Mouse (Mus musculus): ENCODE measurements around the gene Gm20388. TPM values are rescaled to one million over a fixed set of nuclear protein-coding genes. Genes with fewer than 3 reads are reported as not detected.

Gene Gm20388
- polyA plus RNA-seq, 1 experiment from 2014 or later = 7.4 TPM

DNA sequence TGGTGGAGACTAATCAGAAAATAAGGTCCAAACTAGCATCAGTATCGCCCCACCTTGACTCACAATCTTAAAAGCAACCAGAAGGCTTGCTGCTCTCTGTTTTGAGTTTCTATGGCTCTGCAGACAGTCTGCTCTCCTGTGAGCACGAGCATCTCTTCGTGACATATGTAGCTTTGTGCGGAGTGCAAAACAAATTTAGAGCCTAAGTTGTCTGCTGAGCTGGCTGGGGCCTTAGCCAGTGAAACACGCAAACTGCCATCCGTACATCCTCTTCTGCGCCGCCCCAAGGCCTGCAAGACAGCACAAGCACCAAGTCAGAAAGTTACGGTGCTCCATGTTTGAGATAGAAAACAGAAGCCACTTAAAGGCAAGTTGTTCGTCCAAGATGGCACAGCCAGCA is 3814.1 kb downstream of the Gm20388 start:
- no peak overlapping the region for H3K27ac ChIP-seq (ENCODE audit: low read length)
- H3K4me1 ChIP-seq (ENCODE audit: control insufficient read depth, insufficient read depth, low read length) = peaks cover 24% of the 10 kb centered on the region
- H3K9me3 ChIP-seq (replicated peaks; ENCODE audit: control insufficient read depth, low read length) = no peaks in the 10 kb centered on the region
- no peak overlapping the region for H3K9ac ChIP-seq (ENCODE audit: low read length)
- H3K4me2 ChIP-seq (ENCODE audit: low read depth, low read length) = no peak overlapping the region
- no peaks in the 10 kb centered on the region for H3K27me3 ChIP-seq (ENCODE audit: control insufficient read depth, insufficient read depth, low read length)
- H3K4me3 ChIP-seq (replicated peaks; ENCODE audit: low read length) = no peak overlapping the region
- ATAC-seq (ENCODE audit: insufficient read depth, low FRiP score) = no peak
- H3K36me3 ChIP-seq (ENCODE audit: control insufficient read depth, insufficient read depth, low read length) = no peaks in the 10 kb centered on the region
- 91% methylated on average over 10 of the region's 10 CpGs for WGBS

DNA sequence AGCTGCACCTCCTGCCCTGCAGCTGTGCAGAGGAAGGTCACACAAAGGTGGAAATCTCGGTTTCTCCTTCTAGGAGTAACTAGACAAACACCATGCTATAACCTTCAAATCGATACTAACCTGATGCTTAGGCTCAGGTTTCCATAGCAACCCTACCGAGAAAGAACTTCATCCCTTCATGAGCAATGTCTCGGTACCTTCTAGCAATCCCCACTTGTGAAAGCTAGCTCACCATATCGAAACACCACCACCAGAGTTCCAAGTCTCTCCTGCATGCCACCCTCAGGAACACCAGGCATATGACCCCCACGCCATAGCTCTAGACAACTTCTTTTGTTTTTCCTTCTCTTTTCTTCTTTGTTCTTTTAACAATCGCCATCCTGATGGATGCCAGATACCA is 3814.6 kb downstream of the Gm20388 start:
- Histone ChIP-seq H3K4me3 (replicated peaks; ENCODE audit: low read length) (no peak overlapping the region), H3K27me3 (ENCODE audit: control insufficient read depth, insufficient read depth, low read length) (no peaks in the 10 kb centered on the region), H3K9ac (ENCODE audit: low read length) (no peak overlapping the region), H3K4me2 (ENCODE audit: low read depth, low read length) (no peak overlapping the region), H3K4me1 (ENCODE audit: control insufficient read depth, insufficient read depth, low read length) (peaks cover 29% of the 10 kb centered on the region), H3K9me3 (replicated peaks; ENCODE audit: control insufficient read depth, low read length) (no peaks in the 10 kb centered on the region), H3K36me3 (ENCODE audit: control insufficient read depth, insufficient read depth, low read length) (no peaks in the 10 kb centered on the region), H3K27ac (ENCODE audit: low read length) (no peak overlapping the region)
- no peak for ATAC-seq (ENCODE audit: insufficient read depth, low FRiP score)
- 72% methylated on average over 7 of the region's 7 CpGs for WGBS

DNA sequence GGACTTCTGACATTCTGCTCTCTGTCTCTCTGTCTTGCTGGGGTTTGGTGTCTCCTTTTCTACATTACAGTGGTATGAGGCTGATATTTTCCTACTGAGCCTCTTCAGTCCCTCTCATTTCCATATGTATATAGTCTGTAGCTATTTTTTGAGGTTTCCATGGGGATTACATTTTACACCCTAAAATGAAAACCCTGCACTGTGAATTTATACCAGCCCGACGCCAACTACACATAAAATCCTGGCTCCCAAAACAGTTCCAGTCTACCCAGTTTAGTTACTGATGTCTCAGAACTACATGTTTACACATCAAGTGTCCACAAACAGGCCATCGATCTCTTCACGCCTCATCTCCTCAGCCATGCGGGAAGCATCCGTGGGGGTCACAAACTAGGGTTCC is 3816.1 kb downstream of the Gm20388 start:
- H3K4me3 ChIP-seq (replicated peaks; ENCODE audit: low read length) = no peak overlapping the region
- H3K4me1 ChIP-seq (ENCODE audit: control insufficient read depth, insufficient read depth, low read length) = peaks cover 18% of the 10 kb centered on the region
- H3K36me3 ChIP-seq (ENCODE audit: control insufficient read depth, insufficient read depth, low read length) = no peaks in the 10 kb centered on the region
- H3K9ac ChIP-seq (ENCODE audit: low read length) = no peak overlapping the region
- WGBS = 82% methylated on average over 6 of the region's 6 CpGs
- H3K9me3 ChIP-seq (replicated peaks; ENCODE audit: control insufficient read depth, low read length) = no peaks in the 10 kb centered on the region
- H3K27me3 ChIP-seq (ENCODE audit: control insufficient read depth, insufficient read depth, low read length) = no peaks in the 10 kb centered on the region
- no peak for ATAC-seq (ENCODE audit: insufficient read depth, low FRiP score)
- no peak overlapping the region for H3K4me2 ChIP-seq (ENCODE audit: low read depth, low read length)
- H3K27ac ChIP-seq (ENCODE audit: low read length) = no peak overlapping the region

DNA sequence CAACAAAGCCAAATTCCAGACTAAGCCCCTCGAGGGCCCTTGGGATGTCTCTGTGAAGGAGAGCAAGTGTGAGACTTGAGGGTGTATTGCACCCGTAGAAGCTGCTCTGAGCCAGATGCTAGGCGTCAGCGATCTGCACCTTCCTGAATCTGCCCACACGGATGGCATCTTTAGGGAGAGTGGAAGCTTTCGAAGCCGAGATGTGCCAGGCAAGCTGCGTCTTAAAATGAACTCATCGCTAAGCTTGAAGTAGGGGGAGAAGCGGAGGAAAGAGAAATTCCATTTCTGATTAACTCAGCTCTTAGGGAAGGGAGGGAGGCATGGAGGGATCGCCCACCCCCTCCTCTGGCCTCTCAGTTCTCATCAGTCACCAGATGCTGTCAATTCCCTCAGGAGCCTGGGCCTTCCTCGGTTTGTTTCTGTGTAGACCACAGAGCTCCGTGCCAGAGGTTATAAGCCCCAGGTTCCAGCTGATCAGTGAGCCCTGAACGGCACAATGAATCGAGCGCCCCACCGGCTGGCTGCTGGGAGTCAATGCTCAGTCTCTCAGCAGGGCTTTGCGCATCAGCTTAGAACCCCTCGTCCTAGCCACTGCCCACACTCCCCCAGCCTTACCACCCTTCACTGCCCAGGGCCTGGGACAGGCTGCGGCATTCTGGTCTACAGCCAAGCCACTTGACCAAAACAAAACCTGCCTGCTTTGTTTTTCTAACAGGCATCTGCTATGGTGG is 3818.6 kb downstream of the Gm20388 start:
- Histone ChIP-seq H3K4me2 (ENCODE audit: low read depth, low read length) (peak overlapping the region; percentile 36), H3K27me3 (ENCODE audit: control insufficient read depth, insufficient read depth, low read length) (no peaks in the 10 kb centered on the region), H3K4me3 (replicated peaks; ENCODE audit: low read length) (peak overlapping the region; percentile 2; the same call in 1 of the 2 replicates), H3K36me3 (ENCODE audit: control insufficient read depth, insufficient read depth, low read length) (no peaks in the 10 kb centered on the region), H3K9me3 (replicated peaks; ENCODE audit: control insufficient read depth, low read length) (no peaks in the 10 kb centered on the region), H3K4me1 (ENCODE audit: control insufficient read depth, insufficient read depth, low read length) (peaks cover 22% of the 10 kb centered on the region), H3K27ac (ENCODE audit: low read length) (no peak overlapping the region), H3K9ac (ENCODE audit: low read length) (peak overlapping the region; percentile 8; the same call in 1 of the 2 replicates)
- ATAC-seq (ENCODE audit: insufficient read depth, low FRiP score) = no peak
- WGBS = 17% methylated on average over 20 of the region's 20 CpGs

DNA sequence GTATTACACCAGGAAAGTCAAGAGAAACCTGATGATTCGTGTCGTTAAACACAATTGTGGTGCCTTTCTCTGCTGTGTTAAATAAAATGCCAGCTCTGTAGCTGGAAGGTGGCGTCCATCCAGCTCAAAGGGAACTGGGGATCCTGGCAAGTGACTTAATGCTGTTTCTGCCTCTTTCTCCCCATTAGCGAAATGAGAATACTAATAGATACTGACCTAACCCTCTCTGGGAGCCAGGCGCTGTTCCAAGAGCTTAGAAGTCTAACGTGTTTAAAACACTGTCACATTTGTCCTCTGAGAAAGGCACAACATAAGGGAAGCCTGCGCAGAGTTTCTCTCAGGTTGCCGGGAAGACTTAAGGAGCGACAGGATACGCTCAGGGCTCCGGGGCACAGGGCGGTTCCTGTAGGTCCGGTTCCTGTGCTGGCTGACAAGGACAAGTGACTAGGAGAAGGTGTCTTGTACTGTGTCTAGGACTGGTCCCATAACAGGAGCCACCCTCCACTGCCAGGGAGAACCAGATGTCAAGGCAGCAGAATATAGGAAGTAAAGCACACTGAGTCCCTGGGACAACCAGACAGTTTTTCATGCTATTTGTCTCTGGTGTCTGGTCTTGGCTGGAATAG is 3819.3 kb downstream of the Gm20388 start:
- H3K27ac ChIP-seq (ENCODE audit: low read length) = peak overlapping the region; percentile 2; the same call in 1 of the 2 replicates
- H3K4me3 ChIP-seq (replicated peaks; ENCODE audit: low read length) = no peak overlapping the region
- 41% methylated on average over 13 of the region's 13 CpGs for WGBS
- peaks cover 22% of the 10 kb centered on the region for H3K4me1 ChIP-seq (ENCODE audit: control insufficient read depth, insufficient read depth, low read length)
- no peak for ATAC-seq (ENCODE audit: insufficient read depth, low FRiP score)
- H3K9me3 ChIP-seq (replicated peaks; ENCODE audit: control insufficient read depth, low read length) = no peaks in the 10 kb centered on the region
- H3K4me2 ChIP-seq (ENCODE audit: low read depth, low read length) = peak overlapping the region; percentile 36
- H3K27me3 ChIP-seq (ENCODE audit: control insufficient read depth, insufficient read depth, low read length) = no peaks in the 10 kb centered on the region
- H3K36me3 ChIP-seq (ENCODE audit: control insufficient read depth, insufficient read depth, low read length) = no peaks in the 10 kb centered on the region
- peak overlapping the region; percentile 8; the same call in 1 of the 2 replicates for H3K9ac ChIP-seq (ENCODE audit: low read length)

DNA sequence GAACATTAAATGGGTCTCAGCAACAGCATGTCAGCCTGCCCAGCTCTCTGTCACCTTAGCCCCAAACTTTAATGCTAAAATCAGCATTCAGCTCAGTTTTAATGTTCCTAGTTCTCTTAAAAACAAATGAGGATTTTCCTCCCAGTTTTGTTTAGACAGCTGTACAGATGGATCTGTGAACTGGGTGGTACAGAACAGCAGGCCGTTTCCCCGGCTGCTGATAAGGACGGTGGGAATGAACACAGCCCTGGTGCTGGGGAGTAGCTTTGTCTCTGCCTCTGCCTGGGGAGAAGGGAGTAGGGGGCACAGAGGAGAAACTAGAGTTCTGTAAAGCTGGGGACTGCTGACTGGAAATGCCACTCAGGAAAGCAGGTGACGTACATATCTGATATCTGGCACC is 3821.7 kb downstream of the Gm20388 start:
- Histone ChIP-seq H3K9me3 (replicated peaks; ENCODE audit: control insufficient read depth, low read length) (no peaks in the 10 kb centered on the region), H3K27me3 (ENCODE audit: control insufficient read depth, insufficient read depth, low read length) (no peaks in the 10 kb centered on the region), H3K9ac (ENCODE audit: low read length) (no peak overlapping the region), H3K36me3 (ENCODE audit: control insufficient read depth, insufficient read depth, low read length) (no peaks in the 10 kb centered on the region), H3K4me2 (ENCODE audit: low read depth, low read length) (no peak overlapping the region), H3K4me1 (ENCODE audit: control insufficient read depth, insufficient read depth, low read length) (peaks cover 22% of the 10 kb centered on the region), H3K4me3 (replicated peaks; ENCODE audit: low read length) (no peak overlapping the region), H3K27ac (ENCODE audit: low read length) (no peak overlapping the region)
- peak; percentile 31; the same call in 1 of the 2 replicates for ATAC-seq (ENCODE audit: insufficient read depth, low FRiP score)
- WGBS = 22% methylated on average over 4 of the region's 4 CpGs

DNA sequence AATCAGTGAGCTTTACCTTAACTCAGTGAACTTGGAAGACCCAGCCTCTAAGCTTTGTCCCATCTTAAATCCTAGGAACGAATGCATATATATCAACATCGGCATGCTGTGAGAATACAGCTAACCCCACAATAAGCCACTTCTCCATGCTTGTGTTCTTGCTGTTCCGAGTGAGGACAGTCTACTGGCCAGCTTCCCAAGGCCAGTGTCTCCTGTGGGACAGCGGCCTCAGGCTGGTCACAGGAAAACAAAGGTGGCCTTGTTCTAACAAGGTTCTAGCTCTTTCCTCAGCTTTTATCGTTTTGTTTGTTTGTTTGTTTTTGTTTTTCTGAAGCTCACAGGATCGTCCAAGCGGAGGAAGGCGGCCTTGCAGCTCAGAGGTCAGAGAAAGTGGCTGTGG is 3823.8 kb downstream of the Gm20388 start:
- ATAC-seq (ENCODE audit: insufficient read depth, low FRiP score) = no peak
- no peak overlapping the region for H3K4me2 ChIP-seq (ENCODE audit: low read depth, low read length)

GRCm38 (mm10) chr8:123736974-123737373 is 3826.3 kb downstream of the Gm20388 start:
- H3K4me1 ChIP-seq (ENCODE audit: control insufficient read depth, insufficient read depth, low read length) = peaks cover 4% of the 10 kb centered on the region
- H3K9me3 ChIP-seq (replicated peaks; ENCODE audit: control insufficient read depth, low read length) = no peaks in the 10 kb centered on the region
- H3K4me3 ChIP-seq (replicated peaks; ENCODE audit: low read length) = no peak overlapping the region
- peak; percentile 55; the same call in 1 of the 2 replicates for ATAC-seq (ENCODE audit: insufficient read depth, low FRiP score)
- H3K36me3 ChIP-seq (ENCODE audit: control insufficient read depth, insufficient read depth, low read length) = no peaks in the 10 kb centered on the region
- WGBS = 61% methylated on average over 9 of the region's 9 CpGs
- no peaks in the 10 kb centered on the region for H3K27me3 ChIP-seq (ENCODE audit: control insufficient read depth, insufficient read depth, low read length)
- H3K4me2 ChIP-seq (ENCODE audit: low read depth, low read length) = no peak overlapping the region
- no peak overlapping the region for H3K9ac ChIP-seq (ENCODE audit: low read length)
- H3K27ac ChIP-seq (ENCODE audit: low read length) = no peak overlapping the region

More for the DNA sequence above, 3823.8 kb downstream of the Gm20388 start:
- Histone ChIP-seq H3K27ac (ENCODE audit: low read length) (no peak overlapping the region), H3K36me3 (ENCODE audit: control insufficient read depth, insufficient read depth, low read length) (no peaks in the 10 kb centered on the region), H3K27me3 (ENCODE audit: control insufficient read depth, insufficient read depth, low read length) (no peaks in the 10 kb centered on the region), H3K9ac (ENCODE audit: low read length) (no peak overlapping the region), H3K9me3 (replicated peaks; ENCODE audit: control insufficient read depth, low read length) (no peaks in the 10 kb centered on the region), H3K4me3 (replicated peaks; ENCODE audit: low read length) (no peak overlapping the region), H3K4me1 (ENCODE audit: control insufficient read depth, insufficient read depth, low read length) (peaks cover 15% of the 10 kb centered on the region)
- WGBS = 76% methylated on average over 8 of the region's 8 CpGs

GRCm38 (mm10) chr8:123740263-123740662 is 3829.6 kb downstream of the Gm20388 start:
- no peak overlapping the region for H3K27ac ChIP-seq (ENCODE audit: low read length)
- no peak for ATAC-seq (ENCODE audit: insufficient read depth, low FRiP score)
- WGBS = 49% methylated on average over 4 of the region's 4 CpGs

More at GRCm38 (mm10) chr8:123740263-123740662, 3829.6 kb downstream of the Gm20388 start:
- Histone ChIP-seq H3K27me3 (ENCODE audit: control insufficient read depth, insufficient read depth, low read length) (no peaks in the 10 kb centered on the region), H3K4me1 (ENCODE audit: control insufficient read depth, insufficient read depth, low read length) (no peaks in the 10 kb centered on the region), H3K4me3 (replicated peaks; ENCODE audit: low read length) (no peak overlapping the region), H3K9me3 (replicated peaks; ENCODE audit: control insufficient read depth, low read length) (no peaks in the 10 kb centered on the region), H3K9ac (ENCODE audit: low read length) (no peak overlapping the region), H3K4me2 (ENCODE audit: low read depth, low read length) (no peak overlapping the region), H3K36me3 (ENCODE audit: control insufficient read depth, insufficient read depth, low read length) (no peaks in the 10 kb centered on the region)
